20 mouse cellular contexts compared by ENCODE assay signal in genomic region chr3:135481608-135482007, GRCm38 (mm10). TPM values are rescaled to one million over a fixed set of nuclear protein-coding genes. Genes with fewer than 3 reads are reported as not detected.
DNase-seq lines count a peak whose midpoint lies in the region; TF ChIP-seq lines count a peak whose summit lies in the region.
"Had no signal": no experiment of that assay in that cellular context is flagged by ENCODE, and none has a peak within 500 bp of the region (broad histone marks: within the 10 kb centered on the region; RNA-seq: fewer than 3 reads in every experiment).

No protein-coding gene starts in this region.

- TF ChIP-seq POLR2A in kidney, adult 2 months (IDR thresholded peaks at IDR 0.05; ENCODE audit: low read depth, low read length): no peak
- TF ChIP-seq POLR2A in liver, adult 2 months (IDR thresholded peaks at IDR 0.05; ENCODE audit: extremely low read depth, insufficient read depth, low read length): no peak

- WGBS in kidney, adult 2 months: 63% methylated on average over 3 of the region's 3 CpGs
- 52% methylated on average over 3 of the region's 3 CpGs for WGBS in liver, adult 2 months

- no peak for TF ChIP-seq CTCF in kidney, adult 2 months (conservative IDR thresholded peaks at IDR 0.05; ENCODE audit: insufficient read depth, insufficient read length, low read depth, low read length)
- no peak for TF ChIP-seq CTCF in liver, adult 2 months (IDR thresholded peaks at IDR 0.05; ENCODE audit: low read depth, low read length)

- no peak overlapping the region for H3K4me3 ChIP-seq in kidney, adult 2 months (ENCODE audit: insufficient read depth, low read depth, low read length)
- no peak overlapping the region for H3K4me3 ChIP-seq in liver, adult 2 months (ENCODE audit: insufficient read depth, low read depth, low read length)
- H3K4me3 ChIP-seq: embryonic facial prominence, embryonic 12.5 days; embryonic facial prominence, embryonic 15.5 days; gastrocnemius, adult 2 months; hindbrain, embryonic 12.5 days had no signal

- peak; percentile 77 for DNase-seq in kidney, adult 2 months
- DNase-seq in kidney, postnatal 4 days: no peak
- DNase-seq in liver, adult 2 months (ENCODE audit: extremely low read depth, low read depth, low spot score): peak; percentile 41
- DNase-seq in liver: no peak
- peak; percentile 27 for DNase-seq in kidney, postnatal 10 days
- peak; percentile 44 to 67 for DNase-seq in kidney, postnatal 25 days
- DNase-seq in adrenal gland, adult 18-20 months (ENCODE audit: low spot score in 2 of 2): no peak
- no peak for DNase-seq in adrenal gland, postnatal 10 days
- DNase-seq: adrenal gland, adult 8-10 months; adrenal gland, postnatal 36 days; cerebellum, adult 2 months; cerebellum, adult 9-11 months; cerebellum, postnatal 25 days; forebrain, postnatal 0 days; gastrocnemius, adult 2 months; gastrocnemius, postnatal 14 days; heart, adult 11 months had no signal

- no peaks in the 10 kb centered on the region for H3K27me3 ChIP-seq in kidney, adult 2 months (replicated peaks; ENCODE audit: control insufficient read depth, insufficient read depth, low read length)
- H3K27me3 ChIP-seq in liver, adult 2 months (ENCODE audit: control insufficient read depth, insufficient read depth, low read length): no peaks in the 10 kb centered on the region
- H3K27me3 ChIP-seq: embryonic facial prominence, embryonic 15.5 days had no signal

- H3K79me2 ChIP-seq in liver, adult 2 months (ENCODE audit: control insufficient read depth, insufficient read depth, low read length): no peaks in the 10 kb centered on the region

- no peaks in the 10 kb centered on the region for H3K36me3 ChIP-seq in kidney, adult 2 months (ENCODE audit: control insufficient read depth, insufficient read depth, low read length)
- H3K36me3 ChIP-seq in liver, adult 2 months (ENCODE audit: control insufficient read depth, insufficient read depth, low read length): no peaks in the 10 kb centered on the region
- H3K36me3 ChIP-seq: embryonic facial prominence, embryonic 12.5 days; embryonic facial prominence, embryonic 15.5 days; hindbrain, embryonic 12.5 days had no signal

- peaks cover 13% of the 10 kb centered on the region; the same call in 1 of the 2 replicates for H3K4me1 ChIP-seq in kidney, adult 2 months (ENCODE audit: control insufficient read depth, insufficient read depth, low read length)
- H3K4me1 ChIP-seq in liver, adult 2 months (ENCODE audit: control insufficient read depth, insufficient read depth, low read length): peaks cover 6% of the 10 kb centered on the region; the same call in 1 of the 2 replicates
- H3K4me1 ChIP-seq: embryonic facial prominence, embryonic 12.5 days had no signal

- H3K27ac ChIP-seq in kidney, adult 2 months (ENCODE audit: insufficient read depth, low read depth, low read length): peak overlapping the region; percentile 86
- H3K27ac ChIP-seq in liver, adult 2 months (replicated peaks; ENCODE audit: insufficient read depth, low read depth, low read length): no peak overlapping the region
- H3K27ac ChIP-seq: embryonic facial prominence, embryonic 12.5 days; embryonic facial prominence, embryonic 15.5 days; gastrocnemius, adult 2 months; hindbrain, embryonic 12.5 days had no signal

- no peak overlapping the region for H3K9ac ChIP-seq in liver, adult 2 months (ENCODE audit: low read depth, low read length)
- H3K9ac ChIP-seq: embryonic facial prominence, embryonic 12.5 days; embryonic facial prominence, embryonic 15.5 days; forebrain, postnatal 0 days; hindbrain, embryonic 12.5 days had no signal

RNA-seq across cellular contexts. Expression of gene Manba, which starts 3.8 kb away (rescaled TPM):
- 23.6 and 25.8 TPM in 2 replicates for polyA plus RNA-seq in kidney, adult 2 months (2012; rRNA removed)
- 14.2 and 14.7 TPM in 2 replicates for total RNA-seq in liver, adult 2 months (2014; rRNA removed)
- 3.7 and 3.8 TPM in 2 replicates for polyA plus RNA-seq in liver, adult 2 months (2012; rRNA removed)
- 10 to 100 TPM; 10.9 to 11.7 TPM for total RNA-seq in adrenal gland, adult 18-20 months (2021)
- total RNA-seq in adrenal gland, postnatal 10 days (2021): 10 to 100 TPM; 12.9 to 18.6 TPM

RNA-seq across cellular contexts. Expression of gene Ube2d3, which starts 43.7 kb away (rescaled TPM):
- polyA plus RNA-seq in kidney, adult 2 months (2012; rRNA removed): 307 and 333 TPM in 2 replicates
- 230 and 243 TPM in 2 replicates for total RNA-seq in liver, adult 2 months (2014; rRNA removed)
- 210 and 283 TPM in 2 replicates for polyA plus RNA-seq in liver, adult 2 months (2012; rRNA removed)
- 100 to 1,000 TPM; 391 to 441 TPM for total RNA-seq in adrenal gland, adult 18-20 months (2021)
- 100 to 1,000 TPM; 350 to 358 TPM for total RNA-seq in adrenal gland, postnatal 10 days (2021)

RNA-seq across cellular contexts. Expression of gene Cisd2, which starts 57.9 kb away (rescaled TPM):
- polyA plus RNA-seq in kidney, adult 2 months (2012; rRNA removed): 28.7 and 33.5 TPM in 2 replicates
- 17.4 and 20.5 TPM in 2 replicates for total RNA-seq in liver, adult 2 months (2014; rRNA removed)
- 19.2 and 23.1 TPM in 2 replicates for polyA plus RNA-seq in liver, adult 2 months (2012; rRNA removed)
- total RNA-seq in adrenal gland, adult 18-20 months (2021): 10 to 100 TPM; 25.7 to 37.3 TPM
- total RNA-seq in adrenal gland, postnatal 10 days (2021): 10 to 100 TPM; 27.0 to 30.2 TPM

Comparison
In these comparisons a context has a peak if more than half of its experiments do, and no peak if none do; other contexts are left out.
1. DNase-seq: peak in kidney, adult 2 months (single experiment), liver, adult 2 months (single experiment), kidney, postnatal 10 days (single experiment) and kidney, postnatal 25 days (2 of 2); none in kidney, postnatal 4 days (0 of 2), liver (single experiment), adrenal gland, adult 18-20 months (0 of 2) and adrenal gland, postnatal 10 days (single experiment).